Mouse (Mus musculus) heart, embryonic 14.5 days (tissue): ENCODE measurements at regions not wholly inside any gene's neighbourhood (a gene's known extent, or its start where the extent isn't known, plus 50 kb on each side); places are given as distances from the start of the nearest gene placed in this dataset.

Source experiments
- ATAC-seq: fragments of 200-750 bp; cut with Nextera tagmentation; 2 replicates; pipeline ENCODE4 v1.8.0; 2017; ENCODE audit warnings: low read depth, moderate TSS enrichment; ENCODE audit not compliant: insufficient number of reproducible peaks, insufficient read depth, low FRiP score
- H3K27ac ChIP-seq, 2 experiments: fragments of 200-500 bp in 1 of 2; fragments of 300-500 bp in 1 of 2; sonication (generic) in 1 of 2; replicated peaks in 1 of 2; 2 replicates each; pipeline ENCODE4 v1.5.1; 2012 to 2014; ENCODE audit warnings: low read depth in 2 of 2, low read length in 2 of 2, control low read depth in 1 of 2, mild to moderate bottlenecking in 1 of 2, mixed read lengths in 1 of 2; ENCODE audit not compliant: control insufficient read depth in 1 of 2, insufficient read depth in 1 of 2
- H3K27me3 ChIP-seq: fragments of 300-500 bp; sonication (generic); 2 replicates; pipeline ENCODE4 v1.6.1; 2014; ENCODE audit warnings: mild to moderate bottlenecking, low read length, control low read depth; ENCODE audit not compliant: control insufficient read depth, insufficient read depth
- H3K36me3 ChIP-seq: fragments of 300-500 bp; sonication (generic); 2 replicates; pipeline ENCODE4 v1.6.1; 2014; ENCODE audit warnings: mild to moderate bottlenecking, control low read depth, low read length, mixed read lengths; ENCODE audit not compliant: control insufficient read depth, insufficient read depth
- H3K4me1 ChIP-seq, 2 experiments: fragments of 200-500 bp in 1 of 2; fragments of 300-500 bp in 1 of 2; sonication (generic) in 1 of 2; 2 replicates each; pipeline ENCODE4 v1.6.1; 2012 to 2014; ENCODE audit warnings: low read length in 2 of 2, control low read depth in 1 of 2, mixed read lengths in 1 of 2; ENCODE audit not compliant: control insufficient read depth in 2 of 2, insufficient read depth in 2 of 2
- H3K4me2 ChIP-seq: fragments of 300-500 bp; sonication (generic); 2 replicates; pipeline ENCODE4 v1.6.1; 2014; ENCODE audit warnings: mild to moderate bottlenecking, low read length
- H3K4me3 ChIP-seq, 2 experiments: fragments of 200-500 bp in 1 of 2; fragments of 300-500 bp in 1 of 2; sonication (generic) in 1 of 2; 2 replicates each; pipeline ENCODE4 v1.5.1; 2012 to 2014; ENCODE audit warnings: low read length in 2 of 2, mild to moderate bottlenecking in 2 of 2, control low read depth in 1 of 2, low read depth in 1 of 2, moderate library complexity in 1 of 2; ENCODE audit not compliant: control insufficient read depth in 1 of 2, insufficient read depth in 1 of 2
- H3K9ac ChIP-seq: fragments of 300-500 bp; sonication (generic); 2 replicates; pipeline ENCODE4 v1.6.1; 2014; ENCODE audit warnings: mild to moderate bottlenecking, low read length
- H3K9me3 ChIP-seq: fragments of 300-500 bp; sonication (generic); 2 replicates; pipeline ENCODE4 v1.6.1; 2016; ENCODE audit warnings: low read length, control low read depth; ENCODE audit not compliant: control insufficient read depth
- WGBS: fragments of 180-500 bp; shearing (Covaris S2); extraction: QIAGEN DNeasy Blood & Tissue Kit; methylation state at CpG from one replicate; pipeline ENCODE4 v1.1.7; 2014; 5-methylcytosine and 5-hydroxymethylcytosine counted together

GRCm38 (mm10) chr1:98281771-98282149 is 139.2 kb upstream of the Slco6d1 start:
- Histone ChIP-seq H3K9ac (no peak overlapping the region), H3K4me2 (no peak overlapping the region), H3K4me1 (peaks cover 0 to 16% of the 10 kb centered on the region in 2 experiments; a peak in 3 of 4 replicates), H3K4me3 (no peak overlapping the region), H3K36me3 (no peaks in the 10 kb centered on the region), H3K27ac (no peak overlapping the region), H3K9me3 (no peaks in the 10 kb centered on the region), H3K27me3 (no peaks in the 10 kb centered on the region)
- no peak for ATAC-seq
- 83% methylated on average over 2 of the region's 2 CpGs for WGBS

- Histone ChIP-seq H3K27ac (no peak overlapping the region), H3K27me3 (no peaks in the 10 kb centered on the region), H3K4me1 (no peaks in the 10 kb centered on the region), H3K9ac (no peak overlapping the region), H3K4me3 (no peak overlapping the region), H3K36me3 (no peaks in the 10 kb centered on the region), H3K4me2 (no peak overlapping the region), H3K9me3 (no peaks in the 10 kb centered on the region)
- no peak for ATAC-seq
- 81% methylated on average over 2 of the region's 2 CpGs for WGBS
These were observed 117.8 kb upstream of the Slco6d1 start for GRCm38 (mm10) chr1:98303166-98303565.

- no peak overlapping the region for H3K9ac ChIP-seq
- no peaks in the 10 kb centered on the region for H3K36me3 ChIP-seq
- no peak overlapping the region for H3K4me3 ChIP-seq
- H3K4me2 ChIP-seq: no peak overlapping the region
- peaks cover 0 to 6% of the 10 kb centered on the region in 2 experiments; a peak in 1 of 4 replicates for H3K4me1 ChIP-seq
- no peaks in the 10 kb centered on the region for H3K27me3 ChIP-seq
- ATAC-seq: no peak
- 90% methylated on average over 1 of the region's 1 CpGs for WGBS
- H3K27ac ChIP-seq: no peak overlapping the region
- no peaks in the 10 kb centered on the region for H3K9me3 ChIP-seq
These were observed 114.6 kb upstream of the Slco6d1 start for GRCm38 (mm10) chr1:98306363-98306762.

- H3K27me3 ChIP-seq: no peaks in the 10 kb centered on the region
- H3K4me1 ChIP-seq: peaks cover 0 to 6% of the 10 kb centered on the region in 2 experiments; a peak in 1 of 4 replicates
- ATAC-seq: no peak
- H3K9me3 ChIP-seq: no peaks in the 10 kb centered on the region
- no peak overlapping the region for H3K27ac ChIP-seq
- WGBS: 93% methylated on average over 2 of the region's 2 CpGs
- H3K36me3 ChIP-seq: no peaks in the 10 kb centered on the region
- H3K4me2 ChIP-seq: no peak overlapping the region
- no peak overlapping the region for H3K9ac ChIP-seq
- no peak overlapping the region for H3K4me3 ChIP-seq
These were observed 113.4 kb upstream of the Slco6d1 start for GRCm38 (mm10) chr1:98307519-98307918.

- Histone ChIP-seq H3K9me3 (no peaks in the 10 kb centered on the region), H3K27me3 (no peaks in the 10 kb centered on the region), H3K4me3 (no peak overlapping the region), H3K27ac (no peak overlapping the region), H3K4me1 (peaks cover 0 to 6% of the 10 kb centered on the region in 2 experiments; a peak in 1 of 4 replicates), H3K4me2 (no peak overlapping the region), H3K36me3 (no peaks in the 10 kb centered on the region), H3K9ac (no peak overlapping the region)
- WGBS: 0% methylated on average over 1 of the region's 1 CpGs
- ATAC-seq: no peak
These were observed 111.0 kb upstream of the Slco6d1 start for GRCm38 (mm10) chr1:98309894-98310293.

GRCm38 (mm10) chr1:98350095-98350549 is 70.8 kb upstream of the Slco6d1 start:
- Histone ChIP-seq H3K36me3 (no peaks in the 10 kb centered on the region), H3K9ac (no peak overlapping the region), H3K9me3 (no peaks in the 10 kb centered on the region), H3K27ac (no peak overlapping the region), H3K4me3 (no peak overlapping the region), H3K4me1 (no peaks in the 10 kb centered on the region), H3K4me2 (no peak overlapping the region), H3K27me3 (no peaks in the 10 kb centered on the region)
- WGBS: 33% methylated on average over 4 of the region's 4 CpGs
- ATAC-seq: no peak

GRCm38 (mm10) chr1:98350725-98351124 is 70.2 kb upstream of the Slco6d1 start:
- H3K4me1 ChIP-seq: no peaks in the 10 kb centered on the region
- H3K9ac ChIP-seq: no peak overlapping the region
- H3K27ac ChIP-seq: no peak overlapping the region
- H3K9me3 ChIP-seq: no peaks in the 10 kb centered on the region
- ATAC-seq: no peak
- no peak overlapping the region for H3K4me3 ChIP-seq
- no peaks in the 10 kb centered on the region for H3K36me3 ChIP-seq
- H3K27me3 ChIP-seq: no peaks in the 10 kb centered on the region
- WGBS: 82% methylated on average over 2 of the region's 2 CpGs
- H3K4me2 ChIP-seq: no peak overlapping the region

- H3K4me1 ChIP-seq: no peaks in the 10 kb centered on the region
- no peaks in the 10 kb centered on the region for H3K27me3 ChIP-seq
- H3K9me3 ChIP-seq: no peaks in the 10 kb centered on the region
- no peaks in the 10 kb centered on the region for H3K36me3 ChIP-seq
- H3K4me2 ChIP-seq: no peak overlapping the region
- no peak overlapping the region for H3K9ac ChIP-seq
- no peak overlapping the region for H3K4me3 ChIP-seq
- no peak for ATAC-seq
- H3K27ac ChIP-seq: no peak overlapping the region
- 86% methylated on average over 2 of the region's 2 CpGs for WGBS
These were observed 69.4 kb upstream of the Slco6d1 start for GRCm38 (mm10) chr1:98351530-98351929.
